Mouse (Mus musculus): ENCODE measurements around the gene Gm12184. TPM values are rescaled to one million over a fixed set of nuclear protein-coding genes. Genes with fewer than 3 reads are reported as not detected.

The Gm12184 gene
- polyA plus RNA-seq, 1 experiment from 2014 or later: 1.2 TPM

DNA sequence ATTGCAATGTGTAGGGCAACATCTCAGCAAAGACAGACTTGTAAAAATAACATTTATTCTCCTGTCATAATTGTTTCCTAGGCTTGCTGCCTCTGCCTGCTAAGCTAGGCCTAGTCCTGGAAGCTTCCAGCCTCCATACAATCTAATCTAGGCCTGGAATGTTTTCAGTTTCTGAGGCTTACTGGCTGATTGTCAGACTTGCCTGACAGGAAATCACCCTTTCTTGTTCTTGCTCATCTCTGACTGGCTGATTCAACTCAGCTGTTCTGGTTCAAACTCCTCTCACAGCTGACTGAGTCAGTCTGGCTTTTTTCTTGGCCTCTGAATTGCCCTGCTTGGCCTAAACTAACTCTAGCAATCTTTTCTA is 6.2 kb downstream of the Gm12184 start:
- no peaks in the 10 kb centered on the region for H3K9me3 ChIP-seq (replicated peaks)
- H3K36me3 ChIP-seq: peaks cover 4% of the 10 kb centered on the region; the same call in 1 of the 2 replicates
- no peak overlapping the region for H3K9ac ChIP-seq
- ATAC-seq (ENCODE audit: low read depth) (no peak), DNase-seq (no peak)
- peaks cover 59% of the 10 kb centered on the region for H3K4me1 ChIP-seq (replicated peaks)
- H3K4me3 ChIP-seq (replicated peaks): no peak overlapping the region
- H3K27ac ChIP-seq: peak overlapping the region; percentile 4; the same call in 1 of the 2 replicates
- H3K4me2 ChIP-seq: no peak overlapping the region
- H3K27me3 ChIP-seq: peaks cover 15% of the 10 kb centered on the region

DNA sequence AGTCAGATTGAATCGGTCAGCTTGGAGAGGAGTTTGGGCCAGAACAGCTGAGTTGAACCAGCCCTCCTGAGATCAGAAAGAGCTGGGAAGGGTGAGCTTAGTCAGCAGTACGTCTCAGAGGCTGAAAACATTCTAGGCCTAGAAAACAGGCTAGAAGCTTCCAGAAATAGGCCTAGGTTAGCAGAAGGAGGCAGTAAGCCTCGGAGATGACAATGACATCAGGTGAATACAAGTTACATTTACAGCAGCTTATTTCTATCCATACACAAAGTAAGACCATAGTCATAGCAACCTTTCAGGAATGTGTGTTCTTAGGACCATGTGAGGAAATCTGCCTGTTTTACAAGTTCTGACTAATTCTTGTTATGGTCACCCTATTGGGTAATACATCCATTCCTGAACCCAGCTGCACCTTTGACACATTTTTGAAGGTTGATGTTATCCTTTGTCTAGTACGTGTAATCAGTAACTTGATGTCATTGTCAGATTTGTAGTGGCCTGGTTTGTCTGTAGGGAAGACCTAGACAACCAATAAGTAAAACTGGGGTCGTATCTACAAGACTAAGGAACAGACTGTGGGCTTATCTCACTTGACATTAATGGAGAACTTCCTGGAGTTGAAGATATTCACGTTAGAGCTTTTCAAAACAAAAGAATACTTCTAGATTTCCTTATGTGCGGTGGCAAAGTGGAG is 6.7 kb downstream of the Gm12184 start:
- Histone ChIP-seq H3K9ac (no peak overlapping the region), H3K27ac (peak overlapping the region; percentile 21; the same call in 1 of the 2 replicates), H3K4me1 (replicated peaks) (peaks cover 61% of the 10 kb centered on the region), H3K4me2 (no peak overlapping the region), H3K4me3 (replicated peaks) (no peak overlapping the region), H3K36me3 (peaks cover 6% of the 10 kb centered on the region; the same call in 1 of the 2 replicates), H3K9me3 (replicated peaks) (no peaks in the 10 kb centered on the region), H3K27me3 (peaks cover 11% of the 10 kb centered on the region)
- ATAC-seq (ENCODE audit: low read depth) (no peak), DNase-seq (no peak)
- 39% methylated on average over 7 of the region's 7 CpGs for WGBS (ENCODE audit: insufficient replicate concordance)

DNA sequence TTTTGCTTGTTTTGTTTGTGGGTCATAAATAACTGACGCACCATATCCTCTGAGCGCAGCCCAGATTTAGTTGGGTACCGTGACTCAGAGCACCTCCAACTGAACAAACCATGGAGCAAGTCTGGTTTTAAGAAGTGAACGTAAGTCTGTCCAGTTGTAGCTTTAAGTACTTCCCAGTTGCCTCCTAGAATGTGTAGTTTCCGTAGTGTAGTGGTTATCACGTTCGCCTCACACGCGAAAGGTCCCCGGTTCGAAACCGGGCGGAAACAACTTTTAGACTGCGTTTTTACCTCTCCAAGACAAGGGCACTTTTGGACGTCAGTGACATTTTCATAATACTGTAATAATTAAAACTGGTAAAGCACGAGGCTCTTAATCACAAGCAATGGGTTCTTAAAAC is 8.1 kb downstream of the Gm12184 start:
- WGBS (ENCODE audit: insufficient replicate concordance): under 1% methylated on average over 16 of the region's 16 CpGs
- peak overlapping the region; percentile 95; the same call in 1 of the 2 replicates for H3K27ac ChIP-seq
- ATAC-seq (ENCODE audit: low read depth): no peak

DNA sequence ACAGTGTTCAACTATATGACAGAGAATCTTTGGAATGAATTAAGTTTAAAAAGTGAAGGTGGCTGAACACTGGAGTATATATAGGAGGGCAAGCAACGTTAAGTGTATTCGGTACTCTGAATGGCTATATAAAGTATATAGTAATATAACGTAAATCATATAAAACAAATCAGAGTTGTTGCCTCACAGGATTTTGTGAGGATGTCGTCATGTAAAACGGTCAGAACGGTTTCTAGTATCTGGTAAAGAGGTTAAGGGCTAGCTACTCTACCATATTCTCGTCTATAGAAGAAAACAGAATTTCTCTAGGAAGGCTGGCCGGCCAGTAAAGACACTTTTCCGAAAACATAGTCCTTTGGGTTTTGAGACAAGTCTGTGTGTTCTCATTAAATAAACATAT is 8.7 kb downstream of the Gm12184 start:
- peak overlapping the region; percentile 86 for H3K4me3 ChIP-seq (replicated peaks)
- H3K4me1 ChIP-seq (replicated peaks): peaks cover 54% of the 10 kb centered on the region
- peak overlapping the region; percentile 86 for H3K9ac ChIP-seq
- WGBS (ENCODE audit: insufficient replicate concordance): 8% methylated on average over 9 of the region's 9 CpGs
- no peaks in the 10 kb centered on the region for H3K27me3 ChIP-seq
- H3K36me3 ChIP-seq: peaks cover 12% of the 10 kb centered on the region
- H3K4me2 ChIP-seq: peak overlapping the region; percentile 91
- no peak for DNase-seq
- no peak for ATAC-seq (ENCODE audit: low read depth)
- peak overlapping the region; percentile 95 for H3K27ac ChIP-seq
- no peaks in the 10 kb centered on the region for H3K9me3 ChIP-seq (replicated peaks)

More for the DNA sequence above, 8.1 kb downstream of the Gm12184 start:
- peaks cover 8% of the 10 kb centered on the region; the same call in 1 of the 2 replicates for H3K36me3 ChIP-seq
- peak overlapping the region; percentile 91 for H3K4me2 ChIP-seq
- H3K4me1 ChIP-seq (replicated peaks): peaks cover 59% of the 10 kb centered on the region
- H3K9ac ChIP-seq: peak overlapping the region; percentile 86
- H3K4me3 ChIP-seq (replicated peaks): peak overlapping the region; percentile 86
- H3K27me3 ChIP-seq: no peaks in the 10 kb centered on the region
- no peaks in the 10 kb centered on the region for H3K9me3 ChIP-seq (replicated peaks)
- DNase-seq: peak; percentile 85

DNA sequence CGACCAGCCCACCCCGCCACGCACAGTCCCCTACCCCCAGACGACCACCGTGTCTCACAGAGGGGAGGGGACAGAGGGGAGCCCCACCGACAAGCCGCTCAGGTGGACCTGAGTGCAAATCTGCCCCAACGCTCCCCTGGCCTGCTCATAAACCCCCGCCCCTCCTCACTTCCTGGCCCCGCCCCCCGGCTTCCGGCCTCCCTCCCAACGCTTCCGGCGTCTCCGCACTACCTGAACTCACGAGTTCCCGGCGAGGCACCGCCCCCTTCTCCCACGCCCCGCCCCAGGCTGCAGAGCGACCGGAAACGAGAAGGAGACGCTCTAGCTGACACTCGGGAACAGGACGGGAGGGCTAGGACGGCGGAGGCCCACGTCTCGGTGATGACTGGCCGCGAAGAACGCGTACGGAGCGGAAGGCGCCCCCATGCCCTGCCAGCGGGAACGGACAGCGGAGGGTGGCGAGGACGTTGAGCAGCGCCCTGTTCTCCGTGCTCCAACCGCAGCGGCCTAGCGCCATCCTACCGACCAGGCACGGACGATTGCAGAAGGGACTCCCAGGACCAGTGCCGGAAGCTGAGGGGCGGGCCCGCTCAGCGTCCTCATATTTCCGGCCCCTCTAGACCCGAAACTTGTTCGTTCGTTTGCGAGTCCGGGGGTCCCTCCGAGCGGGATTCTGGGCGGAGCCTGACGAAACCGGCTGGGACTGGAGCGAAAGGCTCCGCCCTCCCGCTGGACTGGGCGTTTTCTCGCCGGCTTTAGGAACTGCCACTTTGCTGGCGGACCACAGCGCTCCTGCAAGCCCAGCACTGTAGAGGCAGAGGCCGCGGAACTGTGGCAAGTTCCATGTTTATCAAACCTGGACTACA is 9.4 kb downstream of the Gm12184 start, which contains the start of gene Trim41:
TSS of gene Trim41 (minus strand) at position 554 of the 866 bp plus-strand sequence.
- Histone ChIP-seq H3K9ac (peak within 1 kb of the TSS; percentile 86), H3K4me2 (peak within 1 kb of the TSS; percentile 91), H3K9me3 (replicated peaks) (no peaks in the 10 kb centered on the region), H3K27me3 (no peaks in the 10 kb centered on the region), H3K4me1 (replicated peaks) (peaks cover 52% of the 10 kb centered on the region), H3K36me3 (peaks cover 20% of the 10 kb centered on the region), H3K4me3 (replicated peaks) (peak within 1 kb of the TSS; percentile 86), H3K27ac (peak within 1 kb of the TSS; percentile 95)
- DNase-seq (peak; percentile 99), ATAC-seq (ENCODE audit: low read depth) (peak; percentile 95)
- under 1% methylated on average over 74 of the region's 77 CpGs for WGBS (ENCODE audit: insufficient replicate concordance)

GRCm38 (mm10) chr11:48816281-48816781 is 10.1 kb downstream of the Gm12184 start:
- no peaks in the 10 kb centered on the region for H3K9me3 ChIP-seq (replicated peaks)
- H3K36me3 ChIP-seq: peaks cover 27% of the 10 kb centered on the region
- ATAC-seq (ENCODE audit: low read depth) (peak; percentile 1; the same call in 1 of the 2 replicates), DNase-seq (peak; percentile 31)
- peak overlapping the region; percentile 86 for H3K4me3 ChIP-seq (replicated peaks)
- 1% methylated on average over 23 of the region's 23 CpGs for WGBS (ENCODE audit: insufficient replicate concordance)
- peak overlapping the region; percentile 91 for H3K4me2 ChIP-seq
- peak overlapping the region; percentile 95 for H3K27ac ChIP-seq
- H3K27me3 ChIP-seq: no peaks in the 10 kb centered on the region
- peak overlapping the region; percentile 86 for H3K9ac ChIP-seq
- peaks cover 52% of the 10 kb centered on the region for H3K4me1 ChIP-seq (replicated peaks)

DNA sequence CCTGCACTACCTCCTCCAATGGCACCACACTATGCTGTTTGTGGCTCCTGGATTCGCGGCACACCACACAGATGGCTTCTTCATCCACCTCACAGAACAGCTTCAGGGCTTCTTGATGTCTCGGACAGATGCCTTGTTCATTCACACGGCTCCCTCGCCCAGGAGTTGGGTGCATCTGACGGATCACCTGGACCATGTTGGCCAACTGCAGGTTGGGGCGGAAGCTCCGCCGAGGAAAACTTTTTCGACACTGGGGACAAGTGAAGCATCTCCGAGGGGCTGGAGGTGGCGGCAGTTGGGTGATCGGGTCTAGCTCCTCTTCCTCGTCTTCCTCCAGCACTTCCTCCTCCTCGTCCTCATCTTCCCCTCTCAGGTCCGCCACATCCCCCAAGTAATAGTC is 10.6 kb downstream of the Gm12184 start:
- peak overlapping the region; percentile 86 for H3K4me3 ChIP-seq (replicated peaks)
- DNase-seq (no peak), ATAC-seq (ENCODE audit: low read depth) (no peak)
- peak overlapping the region; percentile 91 for H3K4me2 ChIP-seq
- H3K9me3 ChIP-seq (replicated peaks): no peaks in the 10 kb centered on the region
- peak overlapping the region; percentile 86 for H3K9ac ChIP-seq
- H3K27me3 ChIP-seq: no peaks in the 10 kb centered on the region
- peaks cover 31% of the 10 kb centered on the region for H3K36me3 ChIP-seq
- peaks cover 49% of the 10 kb centered on the region for H3K4me1 ChIP-seq (replicated peaks)
- peak overlapping the region; percentile 95 for H3K27ac ChIP-seq
- 56% methylated on average over 16 of the region's 16 CpGs for WGBS (ENCODE audit: insufficient replicate concordance)

DNA sequence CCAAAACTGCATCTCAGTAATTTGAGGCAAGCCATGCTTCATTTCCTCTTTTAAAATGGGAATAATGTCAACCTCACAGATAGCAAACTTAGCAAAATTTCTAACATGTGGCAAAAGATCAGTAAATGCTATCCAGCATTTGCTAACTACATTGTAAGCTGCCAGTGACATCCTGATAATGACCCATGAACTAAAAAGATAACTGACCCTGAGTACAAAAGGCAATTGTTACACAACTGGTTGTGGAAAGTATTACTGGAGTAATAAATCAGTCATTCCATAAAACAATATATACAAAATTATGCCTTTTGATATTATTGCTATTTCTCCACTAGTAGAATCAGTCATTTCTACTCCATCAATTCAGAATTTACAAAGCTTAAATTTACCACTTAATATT is 12.7 kb downstream of the Gm12184 start:
- Histone ChIP-seq H3K4me2 (no peak overlapping the region), H3K9me3 (replicated peaks) (no peaks in the 10 kb centered on the region), H3K4me1 (replicated peaks) (peaks cover 35% of the 10 kb centered on the region), H3K27me3 (no peaks in the 10 kb centered on the region), H3K9ac (no peak overlapping the region), H3K36me3 (peaks cover 52% of the 10 kb centered on the region), H3K27ac (no peak overlapping the region), H3K4me3 (replicated peaks) (no peak overlapping the region)
- no peak for DNase-seq
- no peak for ATAC-seq (ENCODE audit: low read depth)

DNA sequence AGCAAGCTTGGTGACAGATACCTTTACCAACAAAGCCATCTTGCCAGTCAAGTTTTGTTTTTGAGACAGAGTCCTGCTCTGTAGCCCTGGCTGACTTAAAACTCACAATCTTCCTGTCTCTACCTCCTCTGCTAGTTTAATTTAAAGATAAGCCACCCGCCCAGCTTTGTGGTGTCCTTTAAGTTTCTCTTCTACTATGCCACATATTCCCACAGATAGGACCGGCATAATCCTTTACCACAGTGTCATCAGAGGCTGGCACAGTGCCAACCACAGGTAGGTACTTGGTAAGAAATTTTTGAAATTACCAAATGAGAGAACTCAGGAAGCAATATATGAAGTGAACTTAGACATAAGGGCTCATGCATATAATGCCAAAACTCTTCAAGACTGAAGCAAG is 16.3 kb downstream of the Gm12184 start:
- ATAC-seq (ENCODE audit: low read depth) (no peak), DNase-seq (no peak)
- H3K27ac ChIP-seq: peak overlapping the region; percentile 25; the same call in 1 of the 2 replicates

GRCm38 (mm10) chr11:48809434-48809830 is 17.0 kb downstream of the Gm12184 start:
- Histone ChIP-seq H3K4me1 (replicated peaks) (peaks cover 31% of the 10 kb centered on the region), H3K4me2 (no peak overlapping the region), H3K9ac (no peak overlapping the region), H3K27ac (peak overlapping the region; percentile 16; the same call in 1 of the 2 replicates), H3K27me3 (no peaks in the 10 kb centered on the region), H3K4me3 (replicated peaks) (no peak overlapping the region), H3K9me3 (replicated peaks) (no peaks in the 10 kb centered on the region), H3K36me3 (peaks cover 90% of the 10 kb centered on the region)
- DNase-seq: no peak
- 68% methylated on average over 4 of the region's 4 CpGs for WGBS (ENCODE audit: insufficient replicate concordance)
- ATAC-seq (ENCODE audit: low read depth): no peak

More for the DNA sequence above, 16.3 kb downstream of the Gm12184 start:
- no peak overlapping the region for H3K4me3 ChIP-seq (replicated peaks)
- H3K9ac ChIP-seq: no peak overlapping the region
- WGBS (ENCODE audit: insufficient replicate concordance): 45% methylated on average over 2 of the region's 2 CpGs
- no peaks in the 10 kb centered on the region for H3K27me3 ChIP-seq
- H3K4me2 ChIP-seq: no peak overlapping the region
- H3K4me1 ChIP-seq (replicated peaks): peaks cover 36% of the 10 kb centered on the region
- peaks cover 83% of the 10 kb centered on the region for H3K36me3 ChIP-seq
- H3K9me3 ChIP-seq (replicated peaks): no peaks in the 10 kb centered on the region

DNA sequence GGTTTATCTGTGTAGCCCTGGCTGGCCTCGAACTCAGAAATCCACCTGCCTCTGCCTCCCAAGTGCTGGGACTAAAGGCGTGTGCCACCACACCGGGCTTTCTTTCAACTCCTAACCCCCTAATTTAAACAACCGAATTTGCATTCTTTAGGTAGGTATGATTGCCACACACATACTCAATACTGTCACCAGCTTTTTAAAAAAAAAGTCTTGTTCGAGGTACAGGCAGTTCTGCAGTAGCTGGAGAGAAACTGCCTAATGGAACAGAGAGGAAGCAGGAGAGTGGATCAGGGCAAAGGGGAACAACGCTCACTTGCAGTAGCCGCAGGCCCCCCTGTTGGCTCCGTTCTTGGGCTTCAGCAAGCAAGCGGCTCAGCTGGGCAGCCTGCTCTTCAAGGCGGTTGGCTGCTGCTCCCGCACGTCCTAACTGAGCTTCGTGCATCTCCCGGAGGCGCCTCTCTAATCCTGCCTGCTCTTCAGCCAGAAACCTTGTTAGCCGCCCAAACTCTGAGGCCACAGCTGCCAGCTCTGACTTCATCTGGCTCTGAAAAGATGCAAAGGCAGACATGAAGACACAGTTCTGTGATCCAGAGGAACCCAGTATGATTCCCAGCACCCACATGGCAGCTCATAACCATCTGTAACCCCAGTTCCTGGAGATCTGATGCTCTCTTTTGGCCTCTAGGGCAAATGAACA is 17.6 kb downstream of the Gm12184 start:
- 72% methylated on average over 16 of the region's 16 CpGs for WGBS (ENCODE audit: insufficient replicate concordance)
- Histone ChIP-seq H3K4me2 (no peak overlapping the region), H3K9me3 (replicated peaks) (no peaks in the 10 kb centered on the region), H3K4me3 (replicated peaks) (no peak overlapping the region), H3K27me3 (no peaks in the 10 kb centered on the region), H3K9ac (no peak overlapping the region), H3K4me1 (replicated peaks) (peaks cover 33% of the 10 kb centered on the region), H3K27ac (no peak overlapping the region), H3K36me3 (peaks cover 95% of the 10 kb centered on the region)
- no peak for ATAC-seq (ENCODE audit: low read depth)
- no peak for DNase-seq

Measured in liver, embryonic 13.5 days (tissue).